Mouse (Mus musculus) erythroblast, embryonic 14.5 days (primary cell): ENCODE data around the gene Rbmxl1.

ENCODE experiments used
- GATA1 ChIP-seq: IDR thresholded peaks from 2 replicates; pipeline ENCODE4 v1.6.1; 2012; ENCODE audit warnings: low read length, inconsistent platforms, mixed read lengths
- TAL1 ChIP-seq: IDR thresholded peaks from 3 replicates; pipeline ENCODE4 v1.6.1; 2012; ENCODE audit warnings: low read length, inconsistent platforms, mixed read lengths

DNA sequence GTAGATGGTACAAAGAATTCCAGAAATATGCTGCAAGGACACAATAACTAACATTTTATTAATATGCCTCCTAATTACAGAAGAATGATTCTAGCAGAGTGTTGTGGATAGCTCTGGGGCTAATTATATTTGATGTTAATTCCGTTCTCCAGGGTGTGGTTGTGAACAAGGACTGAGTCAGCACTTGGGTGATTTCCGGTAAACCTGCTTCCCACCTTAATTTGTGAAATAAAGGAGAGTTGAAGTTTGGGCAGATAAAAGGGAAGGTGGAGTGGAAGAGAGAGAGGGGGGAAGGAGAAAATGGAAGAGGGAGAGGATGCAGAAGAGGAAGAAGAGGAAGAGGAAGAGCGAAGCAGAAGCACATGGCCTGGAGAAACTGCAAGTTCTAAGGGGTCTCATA lies 19.0 kb downstream of the Rbmxl1 start:
- TF ChIP-seq TAL1 = no peak
- TF ChIP-seq GATA1 = no peak
